Mouse (Mus musculus): ENCODE data around the gene Samhd1. TPM values are rescaled to one million over a fixed set of nuclear protein-coding genes. Genes with fewer than 3 reads are reported as not detected.
"Not testable (repeated sequence)": the region's sequence is repeated elsewhere in the genome, so short reads cannot be mapped to it uniquely, and the experiment has no call there.

Samhd1 gene
- polyA plus RNA-seq, 1 experiment from 2014 or later: 19.1 TPM

DNA sequence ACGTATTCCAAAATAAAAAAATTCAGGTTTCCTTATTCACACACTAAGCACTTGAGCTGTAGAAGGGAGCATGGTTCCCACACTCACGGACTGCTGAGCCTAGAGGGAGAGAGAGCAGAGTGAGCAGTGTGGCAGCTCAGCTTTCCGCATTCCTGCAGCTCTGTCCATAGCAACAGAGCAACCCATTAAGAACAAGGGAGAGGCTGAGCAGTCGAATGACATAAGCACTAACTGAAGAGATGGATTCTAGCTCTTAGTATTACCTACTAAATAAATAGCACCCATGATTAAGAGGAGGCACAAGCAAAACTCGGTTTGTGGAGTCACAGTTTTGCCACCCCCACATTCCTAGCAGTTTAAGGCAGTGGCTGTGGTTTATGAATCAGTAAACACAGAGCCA, 35.1 kb upstream of the Samhd1 start:
- H3K36me3 ChIP-seq (ENCODE audit: insufficient read depth, low read length): peaks cover 27% of the 10 kb centered on the region
- peak; percentile 71 for ATAC-seq (replicated peaks; ENCODE audit: low FRiP score, low read depth)
- no peak for TF ChIP-seq CTCF (IDR thresholded peaks at IDR 0.05; ENCODE audit: low read depth)
- H3K9me3 ChIP-seq (replicated peaks; ENCODE audit: low read length): no peaks in the 10 kb centered on the region
- no peak overlapping the region for H3K9ac ChIP-seq (ENCODE audit: low read depth, low read length)
- H3K27ac ChIP-seq: peak overlapping the region; percentile 42; the same call in 1 of the 2 replicates
- no peaks in the 10 kb centered on the region for H3K27me3 ChIP-seq (ENCODE audit: insufficient read depth, low read length)
- peak; percentile 78 for DNase-seq (ENCODE audit: low spot score)
- H3K4me2 ChIP-seq (ENCODE audit: low read length): no peak overlapping the region
- WGBS: 49% methylated on average over 5 of the region's 5 CpGs
- no peaks in the 10 kb centered on the region for H3K4me1 ChIP-seq (replicated peaks; ENCODE audit: insufficient read depth, low read length)
- H3K4me3 ChIP-seq (replicated peaks; ENCODE audit: low read depth, low read length): no peak overlapping the region

DNA sequence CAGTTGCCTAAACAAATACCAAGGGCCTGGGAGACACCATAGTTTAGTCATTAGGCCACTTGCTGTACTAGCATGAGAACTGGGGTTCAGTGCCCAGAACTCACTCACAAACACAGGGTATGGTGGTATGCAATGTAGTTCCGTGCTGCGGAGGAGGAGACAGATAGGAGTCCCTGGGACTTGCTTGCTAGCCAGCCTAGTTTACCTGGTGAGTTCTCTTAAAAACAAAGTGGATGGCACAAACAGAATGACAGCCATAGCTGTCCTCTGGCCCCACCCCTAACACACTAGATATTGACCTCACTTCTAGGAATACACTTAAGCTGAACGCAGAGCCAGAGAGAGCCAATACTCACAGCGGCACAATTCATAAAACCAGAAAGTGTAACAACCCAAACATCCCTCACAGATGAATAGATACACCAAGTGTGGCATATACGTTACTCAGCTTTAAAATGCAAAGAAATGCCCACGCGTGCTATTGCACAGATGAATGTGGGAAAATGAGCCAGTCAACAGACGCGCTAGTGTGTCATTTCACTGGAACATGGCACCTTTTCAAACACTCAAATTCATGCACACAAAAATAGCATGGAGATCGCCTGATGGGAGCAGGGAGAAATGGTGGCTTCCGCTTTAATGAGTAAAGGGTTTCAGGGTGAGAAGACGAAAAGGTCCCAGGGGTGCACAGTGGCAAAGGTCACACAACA, 31.5 kb upstream of the Samhd1 start:
- no peak for DNase-seq (ENCODE audit: low spot score)
- H3K27ac ChIP-seq: no peak overlapping the region
- H3K4me2 ChIP-seq (ENCODE audit: low read length): no peak overlapping the region
- 95% methylated on average over 12 of the region's 12 CpGs for WGBS
- TF ChIP-seq CTCF (IDR thresholded peaks at IDR 0.05; ENCODE audit: low read depth): no peak
- peaks cover 17% of the 10 kb centered on the region for H3K36me3 ChIP-seq (ENCODE audit: insufficient read depth, low read length)
- no peak overlapping the region for H3K4me3 ChIP-seq (replicated peaks; ENCODE audit: low read depth, low read length)
- H3K9ac ChIP-seq (ENCODE audit: low read depth, low read length): no peak overlapping the region
- no peaks in the 10 kb centered on the region for H3K27me3 ChIP-seq (ENCODE audit: insufficient read depth, low read length)
- ATAC-seq (replicated peaks; ENCODE audit: low FRiP score, low read depth): no peak
- H3K4me1 ChIP-seq (replicated peaks; ENCODE audit: insufficient read depth, low read length): no peaks in the 10 kb centered on the region
- H3K9me3 ChIP-seq (replicated peaks; ENCODE audit: low read length): no peaks in the 10 kb centered on the region

DNA sequence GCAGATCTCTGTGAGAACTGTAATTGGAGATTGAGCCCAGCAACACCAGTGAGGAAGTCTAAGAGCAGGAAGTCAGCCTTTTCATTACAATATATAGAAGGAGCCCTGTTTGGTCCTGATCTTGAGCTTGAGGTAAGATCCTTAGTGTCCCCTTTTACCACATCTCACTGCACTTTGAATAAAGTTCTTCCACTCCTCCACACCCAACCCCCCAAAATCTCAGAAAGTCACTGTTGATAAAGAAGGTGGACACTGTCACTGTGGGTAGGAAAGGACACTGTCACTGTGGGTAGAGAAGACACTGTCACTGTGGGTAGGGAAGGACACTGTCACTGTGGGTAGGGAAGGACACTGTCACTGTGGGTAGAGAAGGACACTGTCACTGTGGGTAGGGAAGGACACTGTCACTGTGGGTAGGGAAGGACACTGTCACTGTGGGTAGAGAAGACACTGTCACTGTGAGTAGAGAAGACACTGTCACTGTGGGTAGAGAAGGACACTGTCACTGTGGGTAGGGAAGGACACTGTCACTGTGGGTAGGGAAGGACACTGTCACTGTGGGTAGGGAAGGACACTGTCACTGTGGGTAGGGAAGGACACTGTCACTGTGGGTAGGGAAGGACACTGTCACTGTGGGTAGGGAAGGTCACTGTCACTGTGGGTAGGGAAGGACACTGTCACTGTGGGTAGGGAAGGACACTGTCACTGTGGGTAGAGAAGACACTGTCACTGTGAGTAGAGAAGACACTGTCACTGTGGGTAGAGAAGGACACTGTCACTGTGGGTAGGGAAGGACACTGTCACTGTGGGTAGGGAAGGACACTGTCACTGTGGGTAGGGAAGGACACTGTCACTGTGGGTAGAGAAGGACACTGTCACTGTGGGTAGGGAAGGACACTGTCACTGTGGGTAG, 30.5 kb upstream of the Samhd1 start:
- H3K27me3 ChIP-seq (ENCODE audit: insufficient read depth, low read length); DNase-seq (ENCODE audit: low spot score); H3K9ac ChIP-seq (ENCODE audit: low read depth, low read length); H3K4me2 ChIP-seq (ENCODE audit: low read length); ATAC-seq (replicated peaks; ENCODE audit: low FRiP score, low read depth); H3K4me1 ChIP-seq (replicated peaks; ENCODE audit: insufficient read depth, low read length); H3K4me3 ChIP-seq (replicated peaks; ENCODE audit: low read depth, low read length); H3K9me3 ChIP-seq (replicated peaks; ENCODE audit: low read length); H3K27ac ChIP-seq: not testable (repeated sequence)
- peaks cover 17% of the 10 kb centered on the region for H3K36me3 ChIP-seq (ENCODE audit: insufficient read depth, low read length)

DNA sequence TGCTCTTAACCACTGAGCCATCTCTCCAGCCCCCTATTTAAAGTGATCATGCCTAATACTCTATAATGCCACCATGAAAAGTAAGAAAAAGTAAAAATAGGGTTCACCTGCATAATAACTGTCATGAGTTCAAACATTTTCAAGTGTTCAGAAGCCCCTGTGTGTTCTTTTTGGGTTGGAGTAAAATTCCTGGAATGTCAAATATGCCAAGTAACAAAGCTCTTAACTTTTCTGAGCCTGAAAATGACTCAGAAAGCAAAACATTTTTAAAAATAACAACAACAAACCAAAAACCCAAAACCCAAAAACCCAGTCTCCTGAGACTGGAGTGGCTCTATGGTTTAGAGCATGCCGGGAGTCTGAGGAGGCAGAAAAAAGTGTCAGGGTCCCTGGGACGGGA, 29.0 kb upstream of the Samhd1 start:
- 81% methylated on average over 2 of the region's 2 CpGs for WGBS
- H3K9ac ChIP-seq (ENCODE audit: low read depth, low read length): no peak overlapping the region
- no peak for TF ChIP-seq CTCF (IDR thresholded peaks at IDR 0.05; ENCODE audit: low read depth)
- ATAC-seq (replicated peaks; ENCODE audit: low FRiP score, low read depth) (no peak), DNase-seq (ENCODE audit: low spot score) (no peak)
- H3K9me3 ChIP-seq (replicated peaks; ENCODE audit: low read length): no peaks in the 10 kb centered on the region
- H3K4me2 ChIP-seq (ENCODE audit: low read length): no peak overlapping the region
- no peaks in the 10 kb centered on the region for H3K4me1 ChIP-seq (replicated peaks; ENCODE audit: insufficient read depth, low read length)
- H3K27ac ChIP-seq: no peak overlapping the region
- H3K36me3 ChIP-seq (ENCODE audit: insufficient read depth, low read length): peaks cover 26% of the 10 kb centered on the region
- H3K27me3 ChIP-seq (ENCODE audit: insufficient read depth, low read length): no peaks in the 10 kb centered on the region
- H3K4me3 ChIP-seq (replicated peaks; ENCODE audit: low read depth, low read length): no peak overlapping the region

DNA sequence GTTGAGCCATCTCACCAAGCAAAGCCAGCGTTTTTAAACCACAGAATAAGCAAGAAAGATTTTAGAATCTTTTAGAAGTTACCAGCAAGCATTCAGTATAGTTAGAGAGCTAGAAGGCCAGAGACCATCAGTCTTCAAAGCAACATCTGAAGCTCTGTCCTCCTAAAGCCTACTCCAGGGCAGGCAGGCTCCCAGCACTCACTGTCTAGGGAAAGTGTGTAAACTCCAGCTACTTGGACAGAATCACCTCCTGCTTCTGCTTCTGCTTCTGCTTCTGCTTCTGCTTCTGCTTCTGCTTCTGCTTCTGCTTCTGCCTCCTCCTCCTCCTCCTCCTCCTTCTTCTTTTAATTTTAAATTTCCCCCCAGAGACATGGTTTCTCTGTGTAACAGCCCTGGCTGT, 21.0 kb upstream of the Samhd1 start:
- Histone ChIP-seq H3K4me2 (ENCODE audit: low read length) (no peak overlapping the region), H3K27me3 (ENCODE audit: insufficient read depth, low read length) (no peaks in the 10 kb centered on the region), H3K4me1 (replicated peaks; ENCODE audit: insufficient read depth, low read length) (no peaks in the 10 kb centered on the region), H3K27ac (no peak overlapping the region), H3K9me3 (replicated peaks; ENCODE audit: low read length) (no peaks in the 10 kb centered on the region), H3K36me3 (ENCODE audit: insufficient read depth, low read length) (peaks cover 23% of the 10 kb centered on the region), H3K9ac (ENCODE audit: low read depth, low read length) (no peak overlapping the region), H3K4me3 (replicated peaks; ENCODE audit: low read depth, low read length) (no peak overlapping the region)
- 80% methylated on average over 1 of the region's 1 CpGs for WGBS
- ATAC-seq (replicated peaks; ENCODE audit: low FRiP score, low read depth) (no peak), DNase-seq (ENCODE audit: low spot score) (no peak)
- TF ChIP-seq CTCF (IDR thresholded peaks at IDR 0.05; ENCODE audit: low read depth): no peak

DNA sequence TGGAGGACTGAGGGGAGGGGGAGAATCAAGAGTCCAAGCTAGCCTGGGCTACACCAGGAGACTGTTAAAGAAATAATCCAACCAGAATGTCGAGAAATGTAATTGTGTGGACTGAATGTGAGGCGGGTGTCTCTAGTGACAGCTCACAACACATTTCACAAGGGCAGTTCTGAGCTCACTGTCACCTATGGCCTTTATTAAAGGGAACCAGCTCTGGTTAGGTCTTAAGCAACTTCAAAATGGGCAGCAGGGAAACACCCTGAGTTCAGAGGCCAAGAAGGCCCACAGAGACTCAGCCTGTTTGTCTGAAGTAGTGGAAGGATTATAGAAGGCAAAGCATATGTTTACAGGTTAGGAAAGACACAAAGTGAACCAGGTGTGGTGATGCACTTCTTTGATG, 18.2 kb upstream of the Samhd1 start:
- Histone ChIP-seq H3K4me2 (ENCODE audit: low read length) (no peak overlapping the region), H3K4me1 (replicated peaks; ENCODE audit: insufficient read depth, low read length) (no peaks in the 10 kb centered on the region), H3K9me3 (replicated peaks; ENCODE audit: low read length) (no peaks in the 10 kb centered on the region), H3K9ac (ENCODE audit: low read depth, low read length) (no peak overlapping the region), H3K27ac (no peak overlapping the region), H3K4me3 (replicated peaks; ENCODE audit: low read depth, low read length) (no peak overlapping the region), H3K27me3 (ENCODE audit: insufficient read depth, low read length) (no peaks in the 10 kb centered on the region), H3K36me3 (ENCODE audit: insufficient read depth, low read length) (peaks cover 27% of the 10 kb centered on the region; the same call in 1 of the 2 replicates)
- no peak for TF ChIP-seq CTCF (IDR thresholded peaks at IDR 0.05; ENCODE audit: low read depth)
- no peak for ATAC-seq (replicated peaks; ENCODE audit: low FRiP score, low read depth)
- WGBS: 84% methylated on average over 2 of the region's 2 CpGs
- DNase-seq (ENCODE audit: low spot score): no peak
